Comparison of ENCODE assay signal across 15 mouse cellular contexts in genomic region chr19:35493721-35494120, GRCm38 (mm10).
"Had no signal": no experiment of that assay in that cellular context is flagged by ENCODE, and none has a peak within 500 bp of the region (broad histone marks: within the 10 kb centered on the region; RNA-seq: fewer than 3 reads in every experiment).

No protein-coding gene starts in this region.

- H3K4me3 ChIP-seq: limb, embryonic 15.5 days; liver, embryonic 13.5 days; megakaryocyte, embryonic 14.5 days; midbrain, embryonic 13.5 days; myocyte; neural tube, embryonic 15.5 days had no signal

- H3K36me3 ChIP-seq: limb, embryonic 15.5 days; liver, embryonic 13.5 days; midbrain, embryonic 13.5 days; neural tube, embryonic 15.5 days had no signal

- H3K27me3 ChIP-seq: limb, embryonic 15.5 days; liver, embryonic 13.5 days; megakaryocyte, embryonic 14.5 days; midbrain, embryonic 13.5 days; neural tube, embryonic 15.5 days had no signal

- DNase-seq: kidney, adult 8-10 months; kidney, postnatal 36 days; layer of hippocampus, adult 9-11 months; liver, embryonic 13.5 days; liver, postnatal 0 days; right cerebral cortex, adult 18-20 months; thymus, postnatal 4 days had no signal

- ATAC-seq: intestine, embryonic 16.5 days; liver, postnatal 0 days; midbrain, embryonic 13.5 days had no signal

- H3K4me1 ChIP-seq: limb, embryonic 15.5 days; liver, embryonic 13.5 days; megakaryocyte, embryonic 14.5 days; midbrain, embryonic 13.5 days; neural tube, embryonic 15.5 days had no signal

- H3K4me2 ChIP-seq: limb, embryonic 15.5 days; liver, embryonic 13.5 days; midbrain, embryonic 13.5 days; neural tube, embryonic 15.5 days had no signal

- H3K9ac ChIP-seq: limb, embryonic 15.5 days; liver, embryonic 13.5 days; liver, postnatal 0 days; midbrain, embryonic 13.5 days; neural tube, embryonic 15.5 days had no signal

- H3K27ac ChIP-seq: limb, embryonic 15.5 days; liver, embryonic 13.5 days; macrophage; midbrain, embryonic 13.5 days; neural tube, embryonic 15.5 days; stomach, postnatal 0 days had no signal

- H3K9me3 ChIP-seq: limb, embryonic 15.5 days; liver, embryonic 13.5 days; megakaryocyte, embryonic 14.5 days; midbrain, embryonic 13.5 days; neural tube, embryonic 15.5 days had no signal
